Mouse (Mus musculus) activated CD4-positive, CD25-positive, alpha-beta regulatory T cell, adult 9 weeks (primary cell): ENCODE data around the gene Ddx4. TPM values are rescaled to one million over a fixed set of nuclear protein-coding genes. Genes with fewer than 3 reads are reported as not detected.

Source experiments
- polyA plus RNA-seq: library from polyadenylated mRNA; unstranded; fragments of 100-300 nt; shearing (Covaris generic); gene quantifications from one replicate; pipeline ENCODE4 v1.2.1, GENCODE M21; 2017

Ddx4 gene
- not detected for polyA plus RNA-seq

GRCm38 (mm10) chr13:112652205-112652604 lies at the start of gene Ddx4:
Gene Ddx4 (minus strand): TSS chr13:112652475.

GRCm38 (mm10) chr13:112660574-112661381 lies 8.5 kb upstream of the Ddx4 start, which contains the start of gene Slc38a9:
Gene Slc38a9 (plus strand): TSS chr13:112660751.

GRCm38 (mm10) chr13:112594260-112594659 lies 58.0 kb downstream of the Ddx4 start, which contains the start of gene Il31ra:
Gene Il31ra (minus strand): TSS chr13:112594360.

Other genes starting within 250 kb of the Ddx4 start
- 217 TPM for gene Il6st, start 188.4 kb downstream of the Ddx4 start, polyA plus RNA-seq
- gene Il31ra, start 58.1 kb downstream of the Ddx4 start, polyA plus RNA-seq: not detected
- gene Slc38a9, start 8.3 kb upstream of the Ddx4 start, polyA plus RNA-seq: 38.8 TPM
- gene Plpp1, start 148.3 kb upstream of the Ddx4 start, polyA plus RNA-seq: 5.5 TPM